Mouse (Mus musculus) spleen, adult 2 months (tissue): ENCODE data around the gene Os9.

Source experiments
- CTCF ChIP-seq: fragments of 200-500 bp; IDR thresholded peaks from 2 replicates; pipeline ENCODE4 v1.5.1; 2011; ENCODE audit warnings: mild to moderate bottlenecking, inconsistent platforms; ENCODE audit not compliant: insufficient read depth, insufficient read length, insufficient replicate concordance; ENCODE audit errors: extremely low read depth
- POLR2A ChIP-seq: fragments of 200-500 bp; IDR thresholded peaks from 2 replicates; pipeline ENCODE4 v1.6.1; 2011; ENCODE audit warnings: low read depth, low read length, inconsistent platforms

DNA sequence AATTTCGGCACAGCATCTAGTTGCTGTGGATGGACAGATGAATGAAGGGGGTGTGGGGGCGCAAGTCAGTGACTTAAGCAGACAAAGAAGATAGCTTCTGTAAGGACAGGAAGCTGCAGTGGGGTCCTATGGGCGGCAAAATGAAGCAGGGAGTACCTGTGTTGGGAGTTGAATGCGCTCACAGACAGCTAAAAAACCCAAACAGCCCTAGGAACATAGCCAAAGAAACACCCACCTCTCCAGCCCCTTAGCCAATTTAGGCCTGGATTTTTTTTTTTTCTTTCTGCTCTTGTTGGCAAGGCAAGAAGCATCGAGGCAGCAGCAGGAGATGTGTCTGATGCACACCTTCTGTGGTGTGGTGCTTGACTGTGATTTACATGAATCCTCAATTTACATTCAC, 59.8 kb downstream of the Os9 start:
- TF ChIP-seq CTCF (no peak), POLR2A (no peak)
